Mouse (Mus musculus): ENCODE measurements around the gene Pitpnb. TPM values are rescaled to one million over a fixed set of nuclear protein-coding genes. Genes with fewer than 3 reads are reported as not detected.

Gene Pitpnb
- total and polyA plus RNA-seq, 3 experiments: 14.9 to 85.7 (median 16.2) TPM

GRCm38 (mm10) chr5:111429726-111430125 lies 99.2 kb downstream of the Pitpnb start:
- in situ Hi-C loops (cut with MboI; ENCODE audit: low pct_ligation_motif_present, low pct_unique_long_range_greater_than_20kb, low sequenced_read_pairs) (no loop called here), dilution Hi-C loops (cut with MboI; ENCODE audit: extremely low pct_ligation_motif_present, extremely low pct_unique_long_range_greater_than_20kb, low sequenced_read_pairs) (no loop called here)
- H3K4me3 ChIP-seq (replicated peaks in 1 of 3; ENCODE audit: low read depth in 2 of 3, low read length in 2 of 3, poor library complexity in 1 of 3): no peak overlapping the region
- no peak for DNase-seq (ENCODE audit: extremely low read depth)
- H3K9ac ChIP-seq (ENCODE audit: insufficient read depth, low read depth): no peak overlapping the region
- no peak overlapping the region for H3K27ac ChIP-seq (ENCODE audit: insufficient read depth, low read depth)
- H3K9me3 ChIP-seq (replicated peaks; ENCODE audit: low read length): peaks cover 38% of the 10 kb centered on the region
- TF ChIP-seq CTCF (conservative IDR thresholded peaks at IDR 0.05 in 1 of 2, IDR thresholded peaks at IDR 0.05 in 1 of 2; ENCODE audit: low read depth in 2 of 2, low read length in 2 of 2) (no peak), NELFE (IDR thresholded peaks at IDR 0.05; ENCODE audit: low read depth, low read length) (no peak), ZNF384 (IDR thresholded peaks at IDR 0.05; ENCODE audit: low read depth, low read length) (no peak), SMC3 (IDR thresholded peaks at IDR 0.05; ENCODE audit: low read depth, low read length) (no peak), HCFC1 (IDR thresholded peaks at IDR 0.05; ENCODE audit: low read depth, low read length) (no peak), ZC3H11A (IDR thresholded peaks at IDR 0.05; ENCODE audit: low read depth, low read length) (no peak), PAX5 (IDR thresholded peaks at IDR 0.05; ENCODE audit: low read length) (no peak), POLR2A (IDR thresholded peaks at IDR 0.05; ENCODE audit: low read depth, low read length) (no peak), UBTF (IDR thresholded peaks at IDR 0.05; ENCODE audit: low read depth, low read length) (no peak), SIN3A (IDR thresholded peaks at IDR 0.05; ENCODE audit: low read length) (no peak), ZMIZ1 (IDR thresholded peaks at IDR 0.05; ENCODE audit: low read depth, low read length) (no peak), ELF1 (IDR thresholded peaks at IDR 0.05; ENCODE audit: low read depth, low read length) (no peak)
- no peaks in the 10 kb centered on the region for H3K79me2 ChIP-seq (replicated peaks; ENCODE audit: control insufficient read depth, extremely low read depth, insufficient read depth, poor library complexity, severe bottlenecking)
- H3K4me1 ChIP-seq (ENCODE audit: control insufficient read depth in 1 of 2, insufficient read depth in 2 of 2): no peaks in the 10 kb centered on the region
- H3K36me3 ChIP-seq (replicated peaks in 1 of 2; ENCODE audit: control insufficient read depth in 1 of 2, insufficient read depth in 1 of 2, low read length in 1 of 2): no peaks in the 10 kb centered on the region
- peaks cover 3% of the 10 kb centered on the region for H3K27me3 ChIP-seq (replicated peaks)
- no peak overlapping the region for H3K4me2 ChIP-seq (ENCODE audit: insufficient read depth, low read depth, poor library complexity, severe bottlenecking)

DNA sequence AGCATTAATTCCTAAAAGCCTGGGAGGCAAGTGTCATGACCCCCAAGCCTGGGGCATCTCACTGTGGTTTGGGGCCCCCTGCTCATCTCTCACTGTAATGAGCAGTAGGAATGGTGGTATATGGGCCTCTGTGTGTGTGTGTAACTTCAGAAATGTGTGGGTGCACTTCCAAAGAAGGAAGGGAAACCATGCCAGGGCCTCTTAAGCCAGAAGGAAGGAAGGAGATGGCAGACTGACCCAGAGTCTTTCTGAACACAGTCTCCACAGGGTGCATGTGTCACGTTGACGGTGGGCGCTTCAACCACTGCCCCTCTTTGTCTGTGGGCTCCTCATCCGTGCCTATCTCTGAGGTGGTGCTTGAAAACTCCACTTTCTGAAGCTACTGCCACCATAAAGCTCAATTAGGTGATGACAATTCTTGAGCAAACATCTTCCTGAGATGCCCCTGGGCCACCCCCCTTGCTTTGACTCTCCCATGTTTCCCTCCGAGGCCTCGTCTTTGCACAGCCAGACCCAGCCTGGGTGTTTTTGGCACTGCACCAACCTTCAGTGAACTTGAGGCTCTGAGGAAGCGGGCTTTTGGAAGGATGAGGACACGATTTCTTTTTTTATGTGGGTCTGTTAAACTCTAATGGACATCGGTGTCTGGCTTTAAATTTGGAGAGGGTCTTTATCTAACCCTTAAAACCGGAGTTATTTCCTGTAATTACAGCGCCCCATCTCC lies 100.6 kb downstream of the Pitpnb start:
- Histone ChIP-seq H3K9ac (ENCODE audit: insufficient read depth, low read depth) (no peak overlapping the region), H3K4me3 (replicated peaks in 1 of 3; ENCODE audit: low read depth in 2 of 3, low read length in 2 of 3, poor library complexity in 1 of 3) (no peak overlapping the region), H3K4me2 (ENCODE audit: insufficient read depth, low read depth, poor library complexity, severe bottlenecking) (no peak overlapping the region), H3K27ac (ENCODE audit: insufficient read depth, low read depth) (no peak overlapping the region), H3K9me3 (replicated peaks; ENCODE audit: low read length) (peaks cover 50% of the 10 kb centered on the region), H3K27me3 (replicated peaks) (no peaks in the 10 kb centered on the region), H3K79me2 (replicated peaks; ENCODE audit: control insufficient read depth, extremely low read depth, insufficient read depth, poor library complexity, severe bottlenecking) (no peaks in the 10 kb centered on the region), H3K36me3 (replicated peaks in 1 of 2; ENCODE audit: control insufficient read depth in 1 of 2, insufficient read depth in 1 of 2, low read length in 1 of 2) (no peaks in the 10 kb centered on the region), H3K4me1 (ENCODE audit: control insufficient read depth in 1 of 2, insufficient read depth in 2 of 2) (no peaks in the 10 kb centered on the region)
- DNase-seq (ENCODE audit: extremely low read depth): no peak
- TF ChIP-seq RCOR1 (conservative IDR thresholded peaks at IDR 0.05; ENCODE audit: low read depth, low read length) (no peak), MAZ (IDR thresholded peaks at IDR 0.05; ENCODE audit: low read depth, low read length) (no peak), USF2 (conservative IDR thresholded peaks at IDR 0.05; ENCODE audit: low read depth, low read length) (no peak), SMC3 (IDR thresholded peaks at IDR 0.05; ENCODE audit: low read depth, low read length) (no peak), TCF12 (IDR thresholded peaks at IDR 0.05; ENCODE audit: low read depth, low read length) (no peak), MAX (IDR thresholded peaks at IDR 0.05; ENCODE audit: low read length) (no peak), GABPA (IDR thresholded peaks at IDR 0.05; ENCODE audit: insufficient replicate concordance, low read depth, low read length) (no peak), ELF1 (IDR thresholded peaks at IDR 0.05; ENCODE audit: low read depth, low read length) (no peak), ZNF384 (IDR thresholded peaks at IDR 0.05; ENCODE audit: low read depth, low read length) (no peak), NRF1 (IDR thresholded peaks at IDR 0.05; ENCODE audit: low read depth, low read length) (no peak), PAX5 (IDR thresholded peaks at IDR 0.05; ENCODE audit: low read length) (no peak), EP300 (IDR thresholded peaks at IDR 0.05; ENCODE audit: low read length) (no peak), CTCF (conservative IDR thresholded peaks at IDR 0.05 in 1 of 2, IDR thresholded peaks at IDR 0.05 in 1 of 2; ENCODE audit: low read depth in 2 of 2, low read length in 2 of 2) (no peak), CHD2 (IDR thresholded peaks at IDR 0.05; ENCODE audit: low read length) (no peak), MEF2A (IDR thresholded peaks at IDR 0.05; ENCODE audit: borderline replicate concordance, low read depth, low read length) (no peak)
- in situ Hi-C loops (cut with MboI; ENCODE audit: low pct_ligation_motif_present, low pct_unique_long_range_greater_than_20kb, low sequenced_read_pairs): no loop called here
- dilution Hi-C loops (cut with MboI; ENCODE audit: extremely low pct_ligation_motif_present, extremely low pct_unique_long_range_greater_than_20kb, low sequenced_read_pairs): no loop called here
